In genomic region chr9:54633401-54633800, GRCm38 (mm10) we compare ENCODE assay signal across 22 mouse cellular contexts. TPM values are rescaled to one million over a fixed set of nuclear protein-coding genes. Genes with fewer than 3 reads are reported as not detected.
"Had no signal": no experiment of that assay in that cellular context is flagged by ENCODE, and none has a peak within 500 bp of the region (broad histone marks: within the 10 kb centered on the region; RNA-seq: fewer than 3 reads in every experiment).

No protein-coding gene starts in this region.

- H3K4me2 ChIP-seq: limb, embryonic 13.5 days; liver, embryonic 12.5 days; liver, embryonic 15.5 days; midbrain, embryonic 12.5 days; midbrain, embryonic 15.5 days; neural tube, embryonic 12.5 days; neural tube, embryonic 15.5 days had no signal

- H3K9ac ChIP-seq: limb, embryonic 13.5 days; liver, embryonic 12.5 days; liver, embryonic 15.5 days; midbrain, embryonic 12.5 days; midbrain, embryonic 15.5 days; neural tube, embryonic 12.5 days; neural tube, embryonic 15.5 days had no signal

- H3K9me3 ChIP-seq: limb, embryonic 10.5 days; limb, embryonic 13.5 days; liver, embryonic 12.5 days; liver, embryonic 15.5 days; midbrain, embryonic 12.5 days; midbrain, embryonic 15.5 days; neural tube, embryonic 12.5 days; neural tube, embryonic 15.5 days had no signal

- H3K4me3 ChIP-seq: layer of hippocampus, adult 2 months; limb, embryonic 10.5 days; limb, embryonic 13.5 days; liver, embryonic 12.5 days; liver, embryonic 15.5 days; midbrain, embryonic 12.5 days; midbrain, embryonic 15.5 days; neural tube, embryonic 12.5 days; neural tube, embryonic 15.5 days had no signal

- H3K4me1 ChIP-seq: limb, embryonic 10.5 days; limb, embryonic 13.5 days; midbrain, embryonic 12.5 days; midbrain, embryonic 15.5 days; neural tube, embryonic 12.5 days; neural tube, embryonic 15.5 days had no signal

- ATAC-seq: liver, embryonic 12.5 days; lung, postnatal 0 days; midbrain, embryonic 15.5 days had no signal

- H3K27me3 ChIP-seq: limb, embryonic 13.5 days; liver, embryonic 12.5 days; liver, embryonic 15.5 days; midbrain, embryonic 12.5 days; midbrain, embryonic 15.5 days; neural tube, embryonic 12.5 days; neural tube, embryonic 15.5 days had no signal

- DNase-seq: kidney, postnatal 25 days; layer of hippocampus, adult 9-11 months; liver; lung, adult 2 months; right cerebral cortex, adult 18-20 months; right cerebral cortex, postnatal 14 days; right cerebral cortex, postnatal 4 days; thymus, adult 18-20 months; thymus, postnatal 36 days had no signal

- H3K27ac ChIP-seq: kidney, postnatal 0 days; layer of hippocampus, adult 2 months; limb, embryonic 10.5 days; limb, embryonic 13.5 days; liver, embryonic 12.5 days; liver, embryonic 15.5 days; macrophage; midbrain, embryonic 12.5 days; midbrain, embryonic 15.5 days; neural tube, embryonic 12.5 days; neural tube, embryonic 15.5 days; stomach, postnatal 0 days had no signal

- H3K36me3 ChIP-seq: limb, embryonic 10.5 days; limb, embryonic 13.5 days; liver, embryonic 12.5 days; liver, embryonic 15.5 days; midbrain, embryonic 12.5 days; midbrain, embryonic 15.5 days; neural tube, embryonic 12.5 days; neural tube, embryonic 15.5 days had no signal

RNA-seq across cellular contexts. Expression of gene Acsbg1, which starts 28.3 kb away (rescaled TPM):
- polyA plus RNA-seq: macrophage had no signal
